8 mouse cellular contexts compared by ENCODE assay signal in genomic region chr2:76929718-76930117, GRCm38 (mm10). TPM values are rescaled to one million over a fixed set of nuclear protein-coding genes. Genes with fewer than 3 reads are reported as not detected.
A peak's percentile ranks its signal among the peaks of the same experiment; 100 is the strongest.
DNase-seq lines count a peak whose midpoint lies in the region; TF ChIP-seq lines count a peak whose summit lies in the region.

No protein-coding gene starts in this region.

- no peak overlapping the region for H3ac ChIP-seq in C2C12 (ENCODE audit: control insufficient read depth, insufficient read length, low read depth)

- TF ChIP-seq CTCF in C2C12 (IDR thresholded peaks at IDR 0.05; ENCODE audit: control insufficient read depth, insufficient read depth, insufficient read length) = peak; percentile 25

- DNase-seq in 3T3-L1 (ENCODE audit: low read depth, low spot score) = peak; percentile 82
- peak; percentile 64 for DNase-seq in cerebellum, adult 11-12 months
- DNase-seq in forelimb bud, embryonic 11.5 days (ENCODE audit: low read depth, low spot score) = peak; percentile 77
- DNase-seq in kidney, postnatal 25 days = peak; percentile 57 to 72
- peak; percentile 60 to 66 for DNase-seq in lung, adult 18-20 months
- peak; percentile 64 for DNase-seq in right cerebral cortex, postnatal 14 days
- DNase-seq in spleen, postnatal 36 days (ENCODE audit: low spot score in 2 of 2) = no peak

- H3K79me3 ChIP-seq in C2C12 (ENCODE audit: low read depth) = no peaks in the 10 kb centered on the region

- H3K4me3 ChIP-seq in C2C12 (ENCODE audit: insufficient read depth, poor library complexity, severe bottlenecking) = no peak overlapping the region

- no peaks in the 10 kb centered on the region for H3K36me3 ChIP-seq in C2C12 (ENCODE audit: control insufficient read depth, insufficient read depth)

- no peaks in the 10 kb centered on the region for H3K27me3 ChIP-seq in C2C12 (ENCODE audit: control insufficient read depth, insufficient read depth, insufficient read length)

- no peaks in the 10 kb centered on the region for H3K79me2 ChIP-seq in C2C12 (ENCODE audit: control insufficient read depth, insufficient read depth)

TF ChIP-seq in C2C12, 6 proteins besides CTCF, POLR2A, EP300 and RAD21:
- TF ChIP-seq CEBPB (IDR thresholded peaks at IDR 0.05; ENCODE audit: low read depth) (no peak), MYOG (IDR thresholded peaks at IDR 0.05; ENCODE audit: control insufficient read depth, extremely low read depth, insufficient read length) (no peak), MYOD1 (IDR thresholded peaks at IDR 0.05; ENCODE audit: control insufficient read depth, insufficient read length, low read depth) (no peak), MAX (IDR thresholded peaks at IDR 0.05) (no peak), FOSL1 (IDR thresholded peaks at IDR 0.05; ENCODE audit: insufficient read depth, low read length, poor library complexity, severe bottlenecking) (no peak)

RNA-seq across cellular contexts. Expression of gene Ttn, which starts 52.6 kb away (rescaled TPM):
- polyA plus RNA-seq in C2C12 (2012; fragmentation: generic; extraction: Trizol) = 0.43 TPM

Comparison
In these comparisons a context has a peak if more than half of its experiments do, and no peak if none do; other contexts are left out.
1. DNase-seq: peak in 3T3-L1 (single experiment), cerebellum, adult 11-12 months (single experiment), forelimb bud, embryonic 11.5 days (single experiment), kidney, postnatal 25 days (2 of 2), lung, adult 18-20 months (2 of 2) and right cerebral cortex, postnatal 14 days (single experiment); none in spleen, postnatal 36 days (0 of 2).